Mouse (Mus musculus): ENCODE measurements at regions not wholly inside any gene's neighbourhood (a gene's known extent, or its start where the extent isn't known, plus 50 kb on each side); places are given as distances from the start of the nearest gene placed in this dataset.
A peak's percentile ranks its signal among the peaks of the same experiment; 100 is the strongest.

DNA sequence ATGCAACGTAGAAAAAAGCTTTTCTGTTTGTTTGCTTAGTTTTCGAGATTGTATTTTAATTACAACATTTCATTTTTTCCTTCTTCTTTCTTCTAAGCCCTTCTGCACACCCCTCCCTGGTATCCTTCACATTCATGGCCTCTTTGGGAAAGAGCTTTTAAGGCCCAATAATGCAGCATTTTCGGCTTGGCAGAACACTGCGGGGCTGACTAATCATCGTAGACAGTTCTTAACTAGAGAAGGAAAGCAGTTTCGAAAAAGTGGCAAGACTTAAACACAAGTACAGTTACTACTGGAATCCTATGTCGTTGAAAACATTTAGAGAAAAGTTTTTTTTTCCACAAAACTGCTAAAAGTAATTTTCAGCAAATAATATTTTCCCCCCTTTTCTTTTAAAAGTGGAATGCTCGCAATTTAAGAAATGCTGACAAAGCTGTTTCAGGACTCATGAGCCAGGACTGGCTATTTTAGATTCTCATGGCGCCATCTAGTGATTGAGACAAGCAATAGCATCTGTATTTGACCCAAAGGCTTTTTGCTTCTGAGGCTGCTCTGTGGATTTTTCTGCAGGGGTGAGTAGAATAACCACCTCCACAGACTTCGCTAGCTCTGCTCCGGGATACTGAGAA is 137.7 kb upstream of the Fam3c start:
- TF ChIP-seq CTCF (IDR thresholded peaks at IDR 0.05; ENCODE audit: insufficient read depth, low read length) (peak; percentile 28; the same call in 1 of the 2 replicates), POLR2A (IDR thresholded peaks at IDR 0.05; ENCODE audit: borderline replicate concordance, extremely low read depth, low read depth, low read length) (no peak)

Measured in lung, adult 2 months (tissue).